Mouse (Mus musculus): ENCODE measurements at regions not wholly inside any gene's neighbourhood (a gene's known extent, or its start where the extent isn't known, plus 50 kb on each side); places are given as distances from the start of the nearest gene placed in this dataset.

DNA sequence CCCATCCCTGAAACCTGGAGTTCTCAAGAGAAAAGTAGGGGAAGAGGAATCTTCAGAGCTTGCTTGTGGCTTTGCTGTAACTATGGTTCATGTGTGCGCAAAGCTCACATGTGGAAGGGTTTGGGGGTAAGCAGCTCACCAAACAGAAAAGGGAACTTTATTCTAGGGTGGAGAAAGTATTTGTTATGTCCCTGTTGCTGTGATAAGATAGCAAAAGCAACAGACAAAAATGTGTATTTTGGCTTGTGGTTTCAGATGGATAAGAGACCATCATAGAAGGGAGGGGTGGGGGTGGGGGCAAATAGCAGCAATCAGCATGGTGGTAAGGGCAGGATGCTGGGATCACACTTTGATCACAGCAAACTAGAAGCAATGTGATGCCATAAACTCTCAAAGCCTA, 601.3 kb upstream of the Fam160b2 start:
- Histone ChIP-seq H3K27me3 (ENCODE audit: control insufficient read depth, insufficient read depth, low read length) (no peaks in the 10 kb centered on the region), H3K36me3 (ENCODE audit: control insufficient read depth, insufficient read depth, low read length) (no peaks in the 10 kb centered on the region), H3K27ac (replicated peaks; ENCODE audit: insufficient read depth, low read depth, low read length) (no peak overlapping the region), H3K9ac (ENCODE audit: low read depth, low read length) (no peak overlapping the region), H3K79me2 (ENCODE audit: control insufficient read depth, insufficient read depth, low read length) (no peaks in the 10 kb centered on the region), H3K4me3 (ENCODE audit: insufficient read depth, low read depth, low read length) (no peak overlapping the region), H3K4me1 (ENCODE audit: control insufficient read depth, insufficient read depth, low read length) (no peaks in the 10 kb centered on the region)
- no peak for DNase-seq (ENCODE audit: extremely low read depth, low read depth, low spot score)
- no peak for TF ChIP-seq POLR2A (IDR thresholded peaks at IDR 0.05; ENCODE audit: extremely low read depth, insufficient read depth, low read length)
- TF ChIP-seq CTCF (IDR thresholded peaks at IDR 0.05; ENCODE audit: low read depth, low read length), result no peak
- 93% methylated on average over 1 of the region's 1 CpGs for WGBS

DNA sequence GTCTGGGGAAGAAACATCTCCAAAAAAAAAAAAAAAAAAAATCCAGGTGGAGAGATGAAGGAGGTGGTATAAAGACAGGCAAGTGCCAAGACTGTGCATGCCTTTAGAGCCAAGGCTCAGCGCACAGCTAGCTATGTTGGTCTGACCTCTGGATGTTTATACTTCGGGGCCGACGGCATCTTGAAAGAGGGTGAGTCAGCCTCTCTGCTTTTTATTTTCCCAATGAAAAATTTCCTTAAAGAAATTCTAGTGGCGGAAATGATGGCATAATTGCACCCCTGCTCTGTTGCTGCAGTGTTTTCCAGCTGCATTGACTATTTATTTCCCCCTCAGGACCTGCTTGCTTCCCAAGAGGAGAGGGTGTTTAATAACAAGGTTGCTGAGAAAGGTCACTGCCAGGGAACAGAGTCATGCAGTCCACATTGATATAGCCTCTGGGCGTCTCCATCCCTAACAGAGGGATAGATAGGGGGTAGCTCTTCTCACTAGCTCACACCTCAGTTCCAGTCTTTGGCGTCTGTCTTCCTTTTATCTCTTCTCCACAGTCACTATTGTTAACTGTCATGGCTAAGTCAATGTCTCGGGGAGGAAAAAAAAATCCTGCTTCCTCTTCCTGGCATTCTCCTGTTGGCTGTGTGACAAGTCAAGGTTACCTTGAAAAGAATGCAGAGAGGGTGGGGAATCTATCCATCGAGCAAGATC, 599.7 kb upstream of the Fam160b2 start:
- 63% methylated on average over 9 of the region's 9 CpGs for WGBS
- TF ChIP-seq POLR2A (IDR thresholded peaks at IDR 0.05; ENCODE audit: extremely low read depth, insufficient read depth, low read length) (no peak), CTCF (IDR thresholded peaks at IDR 0.05; ENCODE audit: low read depth, low read length) (no peak)
- no peak for DNase-seq (ENCODE audit: extremely low read depth, low read depth, low spot score)
- Histone ChIP-seq H3K27me3 (ENCODE audit: control insufficient read depth, insufficient read depth, low read length) (no peaks in the 10 kb centered on the region), H3K36me3 (ENCODE audit: control insufficient read depth, insufficient read depth, low read length) (no peaks in the 10 kb centered on the region), H3K79me2 (ENCODE audit: control insufficient read depth, insufficient read depth, low read length) (no peaks in the 10 kb centered on the region), H3K27ac (replicated peaks; ENCODE audit: insufficient read depth, low read depth, low read length) (no peak overlapping the region), H3K9ac (ENCODE audit: low read depth, low read length) (no peak overlapping the region), H3K4me1 (ENCODE audit: control insufficient read depth, insufficient read depth, low read length) (no peaks in the 10 kb centered on the region), H3K4me3 (ENCODE audit: insufficient read depth, low read depth, low read length) (no peak overlapping the region)

DNA sequence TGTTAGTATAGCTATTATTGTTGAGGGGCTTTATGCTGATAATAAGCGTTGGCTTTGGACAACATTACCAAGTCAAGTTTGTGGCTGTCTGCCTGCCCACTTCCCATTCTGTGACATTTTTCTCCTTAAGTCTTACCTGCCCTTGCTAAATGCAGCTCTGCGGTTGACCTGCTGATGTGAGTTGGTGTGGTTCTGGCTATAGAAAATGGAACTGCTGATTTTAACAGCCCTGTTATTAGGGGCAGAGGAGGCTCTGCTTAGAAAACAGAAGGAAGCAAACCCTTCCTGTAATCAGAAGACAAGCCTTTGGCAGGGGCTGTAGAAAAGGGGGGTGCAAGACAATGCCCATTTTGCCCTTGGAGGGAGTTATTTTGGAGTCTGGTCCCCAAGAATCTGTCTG, 594.6 kb upstream of the Fam160b2 start:
- Histone ChIP-seq H3K27ac (replicated peaks; ENCODE audit: insufficient read depth, low read depth, low read length) (no peak overlapping the region), H3K27me3 (ENCODE audit: control insufficient read depth, insufficient read depth, low read length) (no peaks in the 10 kb centered on the region), H3K9ac (ENCODE audit: low read depth, low read length) (no peak overlapping the region), H3K4me3 (ENCODE audit: insufficient read depth, low read depth, low read length) (no peak overlapping the region), H3K36me3 (ENCODE audit: control insufficient read depth, insufficient read depth, low read length) (no peaks in the 10 kb centered on the region), H3K4me1 (ENCODE audit: control insufficient read depth, insufficient read depth, low read length) (no peaks in the 10 kb centered on the region), H3K79me2 (ENCODE audit: control insufficient read depth, insufficient read depth, low read length) (no peaks in the 10 kb centered on the region)
- WGBS, result 88% methylated on average over 2 of the region's 2 CpGs
- no peak for TF ChIP-seq CTCF (IDR thresholded peaks at IDR 0.05; ENCODE audit: low read depth, low read length)
- TF ChIP-seq POLR2A (IDR thresholded peaks at IDR 0.05; ENCODE audit: extremely low read depth, insufficient read depth, low read length), result no peak
- DNase-seq (ENCODE audit: extremely low read depth, low read depth, low spot score), result no peak

DNA sequence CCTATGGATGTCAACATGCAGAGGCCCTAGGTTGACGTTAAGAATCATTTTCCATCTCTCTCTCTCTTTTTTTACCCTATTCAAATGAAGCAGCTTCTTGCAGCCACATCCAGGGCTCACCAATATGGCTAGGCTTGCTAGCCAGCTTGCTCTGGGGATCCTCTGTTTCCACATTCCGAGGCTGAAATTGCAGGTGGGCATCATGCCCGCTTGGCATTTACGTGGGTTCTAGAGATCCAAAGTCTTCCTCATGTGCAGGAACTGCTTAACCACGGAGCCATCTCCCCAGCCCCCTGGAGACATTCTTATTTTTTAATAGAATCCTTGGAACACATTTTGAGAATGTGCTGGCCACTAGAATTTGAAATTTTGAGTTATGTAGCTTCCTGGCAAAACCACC, 592.9 kb upstream of the Fam160b2 start:
- H3K27me3 ChIP-seq (ENCODE audit: control insufficient read depth, insufficient read depth, low read length), result no peaks in the 10 kb centered on the region
- H3K9ac ChIP-seq (ENCODE audit: low read depth, low read length), result no peak overlapping the region
- no peak overlapping the region for H3K27ac ChIP-seq (replicated peaks; ENCODE audit: insufficient read depth, low read depth, low read length)
- DNase-seq (ENCODE audit: extremely low read depth, low read depth, low spot score), result no peak
- 83% methylated on average over 5 of the region's 5 CpGs for WGBS
- H3K4me3 ChIP-seq (ENCODE audit: insufficient read depth, low read depth, low read length), result no peak overlapping the region
- no peaks in the 10 kb centered on the region for H3K4me1 ChIP-seq (ENCODE audit: control insufficient read depth, insufficient read depth, low read length)
- no peaks in the 10 kb centered on the region for H3K36me3 ChIP-seq (ENCODE audit: control insufficient read depth, insufficient read depth, low read length)
- no peak for TF ChIP-seq CTCF (IDR thresholded peaks at IDR 0.05; ENCODE audit: low read depth, low read length)
- TF ChIP-seq POLR2A (IDR thresholded peaks at IDR 0.05; ENCODE audit: extremely low read depth, insufficient read depth, low read length), result no peak
- no peaks in the 10 kb centered on the region for H3K79me2 ChIP-seq (ENCODE audit: control insufficient read depth, insufficient read depth, low read length)

DNA sequence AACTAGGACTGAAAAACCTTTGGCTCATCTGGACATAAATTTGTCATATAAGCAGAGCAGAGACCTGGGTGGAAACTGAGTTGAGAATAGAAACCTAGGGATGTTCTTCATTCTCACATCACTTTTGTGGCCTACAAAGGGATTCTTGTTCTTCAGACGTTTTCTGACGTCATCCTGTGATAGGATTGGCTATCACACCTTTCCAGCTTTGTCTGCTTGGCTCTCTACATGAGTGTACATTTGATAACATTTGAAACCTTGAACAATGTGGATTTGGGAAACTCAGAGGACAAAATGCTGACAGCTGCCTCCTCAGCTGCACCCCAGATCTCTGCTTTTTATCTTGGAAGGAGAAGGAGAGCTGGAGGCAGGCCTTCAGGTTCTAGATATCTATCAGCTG, 589.7 kb upstream of the Fam160b2 start:
- DNase-seq (ENCODE audit: extremely low read depth, low read depth, low spot score), result no peak
- no peak overlapping the region for H3K27ac ChIP-seq (replicated peaks; ENCODE audit: insufficient read depth, low read depth, low read length)
- no peak for TF ChIP-seq CTCF (IDR thresholded peaks at IDR 0.05; ENCODE audit: low read depth, low read length)
- no peak for TF ChIP-seq POLR2A (IDR thresholded peaks at IDR 0.05; ENCODE audit: extremely low read depth, insufficient read depth, low read length)
- no peaks in the 10 kb centered on the region for H3K79me2 ChIP-seq (ENCODE audit: control insufficient read depth, insufficient read depth, low read length)
- no peak overlapping the region for H3K4me3 ChIP-seq (ENCODE audit: insufficient read depth, low read depth, low read length)
- no peaks in the 10 kb centered on the region for H3K27me3 ChIP-seq (ENCODE audit: control insufficient read depth, insufficient read depth, low read length)
- H3K9ac ChIP-seq (ENCODE audit: low read depth, low read length), result no peak overlapping the region
- no peaks in the 10 kb centered on the region for H3K4me1 ChIP-seq (ENCODE audit: control insufficient read depth, insufficient read depth, low read length)
- 51% methylated on average over 2 of the region's 2 CpGs for WGBS
- H3K36me3 ChIP-seq (ENCODE audit: control insufficient read depth, insufficient read depth, low read length), result no peaks in the 10 kb centered on the region

DNA sequence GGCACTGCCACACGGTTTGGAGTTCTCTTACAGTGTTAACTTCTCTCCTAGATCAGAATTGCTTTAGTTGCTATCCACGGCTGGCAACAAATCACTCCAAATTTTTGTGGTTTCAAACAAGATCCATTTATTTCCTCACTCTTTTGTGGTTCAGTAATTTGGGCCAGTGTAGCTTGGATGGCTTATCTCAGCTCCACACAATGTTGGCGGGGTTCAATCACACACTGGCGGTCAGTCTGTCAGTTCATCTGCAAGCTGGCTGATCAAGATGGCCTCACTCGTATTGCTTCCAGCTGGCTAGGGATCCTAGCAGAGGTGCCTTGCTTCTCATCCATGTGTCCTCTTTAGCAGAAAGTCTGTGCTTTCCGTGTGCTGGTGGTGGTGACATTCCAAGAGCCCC, 577.7 kb upstream of the Fam160b2 start:
- 67% methylated on average over 6 of the region's 6 CpGs for WGBS
- Histone ChIP-seq H3K4me1 (ENCODE audit: control insufficient read depth, insufficient read depth, low read length) (no peaks in the 10 kb centered on the region), H3K27ac (replicated peaks; ENCODE audit: insufficient read depth, low read depth, low read length) (no peak overlapping the region), H3K27me3 (ENCODE audit: control insufficient read depth, insufficient read depth, low read length) (no peaks in the 10 kb centered on the region), H3K9ac (ENCODE audit: low read depth, low read length) (no peak overlapping the region), H3K79me2 (ENCODE audit: control insufficient read depth, insufficient read depth, low read length) (no peaks in the 10 kb centered on the region), H3K4me3 (ENCODE audit: insufficient read depth, low read depth, low read length) (no peak overlapping the region), H3K36me3 (ENCODE audit: control insufficient read depth, insufficient read depth, low read length) (no peaks in the 10 kb centered on the region)
- TF ChIP-seq POLR2A (IDR thresholded peaks at IDR 0.05; ENCODE audit: extremely low read depth, insufficient read depth, low read length), result no peak
- TF ChIP-seq CTCF (IDR thresholded peaks at IDR 0.05; ENCODE audit: low read depth, low read length), result no peak
- DNase-seq (ENCODE audit: extremely low read depth, low read depth, low spot score), result no peak
